Mouse (Mus musculus): ENCODE measurements around the gene Cdc27. TPM values are rescaled to one million over a fixed set of nuclear protein-coding genes. Genes with fewer than 3 reads are reported as not detected.

Gene Cdc27
- polyA plus RNA-seq, 1 experiment from 2014 or later = 44.4 TPM

DNA sequence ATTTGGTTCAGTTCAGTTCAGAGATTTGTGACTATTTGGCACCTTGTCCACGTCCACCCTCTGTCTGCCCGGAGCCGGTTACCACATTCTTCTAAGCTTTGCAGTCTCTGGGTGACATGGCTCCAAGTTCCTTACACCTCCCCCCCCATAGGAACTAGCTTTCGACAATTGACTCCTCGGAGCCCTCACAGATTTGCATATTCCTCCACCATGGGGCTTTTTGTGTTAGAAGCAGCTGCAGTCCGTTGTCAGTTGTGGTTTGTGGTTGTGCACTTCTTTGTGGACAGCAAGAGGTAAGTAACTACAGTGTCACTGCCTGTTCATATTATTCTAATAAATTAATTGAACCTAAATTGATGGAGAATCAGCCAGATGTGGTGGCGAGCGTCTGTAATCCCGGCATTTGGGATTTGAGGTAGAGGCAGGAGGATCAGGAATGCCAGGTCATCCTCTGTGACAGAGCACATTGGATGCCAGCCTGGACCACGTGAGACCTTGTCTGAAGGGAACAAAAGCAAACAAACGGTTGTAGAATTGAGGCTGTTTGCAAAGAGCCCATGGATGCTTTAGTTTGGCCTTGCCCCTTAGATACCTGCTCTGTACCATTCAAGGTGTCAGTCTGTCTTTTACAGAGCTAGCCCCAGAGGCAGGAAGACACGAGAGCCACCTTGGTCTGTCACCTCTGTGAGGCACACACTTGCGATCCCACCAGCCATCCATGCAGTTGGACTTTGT lies 32.4 kb upstream of the Cdc27 start:
- H3K4me1 ChIP-seq (replicated peaks; ENCODE audit: control insufficient read depth, insufficient read depth, low read length) = 0 out of 2 replicates have a peak, but pooled peaks cover 4% of the 10 kb centered on the region
- H3K36me3 ChIP-seq (replicated peaks; ENCODE audit: control insufficient read depth, insufficient read depth) = no peaks in the 10 kb centered on the region
- no peak overlapping the region for H3K9ac ChIP-seq
- H3K27ac ChIP-seq = no peak overlapping the region
- 59% methylated on average over 13 of the region's 13 CpGs for WGBS
- ATAC-seq (ENCODE audit: low FRiP score) = no peak
- DNase-seq (ENCODE audit: low spot score) = no peak
- no peak overlapping the region for H3K4me3 ChIP-seq (replicated peaks; ENCODE audit: low read length)
- H3K9me3 ChIP-seq (ENCODE audit: control insufficient read depth, low read length) = 0 out of 2 replicates have a peak, but pooled peaks cover 3% of the 10 kb centered on the region
- no peak overlapping the region for H3K4me2 ChIP-seq (replicated peaks)
- no peaks in the 10 kb centered on the region for H3K27me3 ChIP-seq (ENCODE audit: control insufficient read depth, insufficient read depth, low read length)

DNA sequence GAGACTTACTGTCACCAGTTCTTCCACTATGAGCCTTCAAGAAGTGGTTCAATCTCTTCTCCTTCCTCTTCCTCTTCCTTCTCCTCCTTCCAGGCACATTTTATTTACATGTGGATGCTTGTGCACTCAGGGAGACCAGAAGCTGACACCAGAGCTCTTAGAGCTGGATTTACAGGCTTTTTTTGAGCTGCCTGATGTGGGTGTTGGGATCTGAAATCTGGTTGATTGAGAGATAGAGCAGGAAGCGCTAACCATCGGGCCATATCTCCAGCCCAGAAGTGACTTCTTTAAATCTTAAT lies 31.8 kb upstream of the Cdc27 start:
- H3K9me3 ChIP-seq (ENCODE audit: control insufficient read depth, low read length) = no peaks in the 10 kb centered on the region
- no peak overlapping the region for H3K27ac ChIP-seq
- no peak overlapping the region for H3K4me2 ChIP-seq (replicated peaks)
- H3K4me3 ChIP-seq (replicated peaks; ENCODE audit: low read length) = no peak overlapping the region
- 0 out of 2 replicates have a peak, but pooled peaks cover 4% of the 10 kb centered on the region for H3K4me1 ChIP-seq (replicated peaks; ENCODE audit: control insufficient read depth, insufficient read depth, low read length)
- ATAC-seq (ENCODE audit: low FRiP score) (no peak), DNase-seq (ENCODE audit: low spot score) (no peak)
- H3K36me3 ChIP-seq (replicated peaks; ENCODE audit: control insufficient read depth, insufficient read depth) = no peaks in the 10 kb centered on the region
- no peaks in the 10 kb centered on the region for H3K27me3 ChIP-seq (ENCODE audit: control insufficient read depth, insufficient read depth, low read length)
- H3K9ac ChIP-seq = no peak overlapping the region
- WGBS = 93% methylated on average over 2 of the region's 2 CpGs

DNA sequence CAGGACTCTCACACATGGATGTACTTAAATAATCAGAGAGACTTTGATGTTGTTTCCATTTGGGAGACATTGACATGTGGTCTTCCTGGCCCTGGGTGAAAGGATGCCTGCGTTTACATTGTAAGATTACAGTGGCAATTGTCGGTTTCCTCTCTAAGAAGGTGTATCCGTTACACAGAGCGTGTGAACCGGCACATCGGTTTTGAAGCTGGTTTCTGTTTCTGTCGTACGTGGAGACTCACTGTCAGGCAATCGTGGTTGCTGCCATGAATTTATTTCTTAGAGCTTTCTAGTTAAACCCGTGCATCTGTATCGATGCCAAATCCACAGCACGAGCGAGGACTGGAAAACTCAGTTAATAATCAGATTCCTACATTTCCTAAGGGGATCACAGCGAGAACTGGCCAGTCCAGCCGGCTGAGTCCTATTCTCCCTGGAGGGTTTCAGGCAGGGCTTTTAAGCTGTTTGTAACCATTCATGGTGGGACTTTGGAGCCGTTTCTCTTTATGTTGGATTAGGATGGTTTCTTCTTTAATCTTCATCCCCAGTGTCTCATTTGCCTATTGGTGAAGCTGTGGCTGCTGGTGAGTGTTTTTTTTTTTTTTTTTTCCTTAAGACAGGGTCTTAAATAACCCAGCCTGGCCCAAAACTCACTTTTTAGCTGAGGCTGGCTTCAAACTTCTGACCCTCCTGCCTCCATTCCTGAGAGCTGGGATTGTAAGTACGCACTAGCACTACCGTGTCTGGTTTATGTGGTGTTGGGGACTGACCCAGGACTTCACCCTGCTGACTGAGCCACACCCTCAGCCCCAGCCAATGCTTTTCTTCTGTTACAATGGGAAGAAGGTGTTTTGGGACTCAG lies 31.3 kb upstream of the Cdc27 start:
- Histone ChIP-seq H3K4me3 (replicated peaks; ENCODE audit: low read length) (no peak overlapping the region), H3K36me3 (replicated peaks; ENCODE audit: control insufficient read depth, insufficient read depth) (no peaks in the 10 kb centered on the region), H3K9ac (no peak overlapping the region), H3K4me2 (replicated peaks) (peak overlapping the region; percentile 13; the same call in 1 of the 2 replicates), H3K9me3 (ENCODE audit: control insufficient read depth, low read length) (no peaks in the 10 kb centered on the region), H3K4me1 (replicated peaks; ENCODE audit: control insufficient read depth, insufficient read depth, low read length) (0 out of 2 replicates have a peak, but pooled peaks cover 4% of the 10 kb centered on the region), H3K27me3 (ENCODE audit: control insufficient read depth, insufficient read depth, low read length) (no peaks in the 10 kb centered on the region), H3K27ac (no peak overlapping the region)
- WGBS = 76% methylated on average over 18 of the region's 18 CpGs
- ATAC-seq (ENCODE audit: low FRiP score) (no peak), DNase-seq (ENCODE audit: low spot score) (no peak)

DNA sequence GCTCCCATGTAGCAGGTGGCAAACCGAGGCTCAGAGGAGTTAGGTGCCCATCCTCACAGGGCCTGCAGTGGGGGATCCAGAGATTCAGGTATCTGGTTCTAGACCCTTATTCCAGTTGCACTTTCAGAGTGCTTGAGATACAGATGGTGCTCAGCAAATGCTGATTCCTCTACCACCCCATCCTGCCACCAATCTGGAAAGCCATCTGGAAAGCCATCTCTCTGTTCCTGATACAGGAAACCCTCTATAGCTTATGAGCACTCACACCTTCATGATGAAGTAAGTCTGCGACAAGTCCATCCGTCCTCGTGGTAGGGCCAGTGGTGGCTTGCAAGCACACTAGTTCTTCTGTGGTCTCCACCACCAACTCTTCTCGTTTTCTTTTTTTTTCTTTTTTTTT lies 30.2 kb upstream of the Cdc27 start:
- WGBS = 93% methylated on average over 5 of the region's 5 CpGs
- no peak overlapping the region for H3K4me2 ChIP-seq (replicated peaks)
- H3K9ac ChIP-seq = no peak overlapping the region
- no peak for DNase-seq (ENCODE audit: low spot score)
- no peaks in the 10 kb centered on the region for H3K36me3 ChIP-seq (replicated peaks; ENCODE audit: control insufficient read depth, insufficient read depth)
- 0 out of 2 replicates have a peak, but pooled peaks cover 4% of the 10 kb centered on the region for H3K4me1 ChIP-seq (replicated peaks; ENCODE audit: control insufficient read depth, insufficient read depth, low read length)
- H3K27ac ChIP-seq = no peak overlapping the region
- H3K4me3 ChIP-seq (replicated peaks; ENCODE audit: low read length) = no peak overlapping the region
- no peak for ATAC-seq (ENCODE audit: low FRiP score)
- no peaks in the 10 kb centered on the region for H3K9me3 ChIP-seq (ENCODE audit: control insufficient read depth, low read length)
- no peaks in the 10 kb centered on the region for H3K27me3 ChIP-seq (ENCODE audit: control insufficient read depth, insufficient read depth, low read length)

DNA sequence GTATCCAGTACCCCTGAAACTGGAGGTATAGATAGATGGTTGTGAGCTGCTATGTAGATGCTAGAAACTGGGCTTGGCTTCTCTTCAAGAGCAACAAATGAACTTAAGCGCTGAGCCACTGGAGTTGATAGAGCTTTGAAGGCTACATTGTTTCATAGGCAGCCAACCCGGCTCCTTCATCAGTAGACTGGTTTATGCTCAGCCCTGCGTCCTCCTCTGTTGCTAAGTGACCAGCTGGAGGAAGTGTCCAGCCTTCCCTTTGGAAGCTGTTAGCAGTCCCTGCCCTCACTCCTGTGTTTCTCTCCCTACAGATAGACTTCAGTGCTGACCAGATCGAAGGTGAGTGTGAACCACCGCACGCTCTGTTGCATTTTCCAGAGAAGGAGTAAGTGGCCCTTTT lies 29.7 kb upstream of the Cdc27 start:
- Histone ChIP-seq H3K9me3 (ENCODE audit: control insufficient read depth, low read length) (no peaks in the 10 kb centered on the region), H3K9ac (no peak overlapping the region), H3K27ac (no peak overlapping the region), H3K4me3 (replicated peaks; ENCODE audit: low read length) (no peak overlapping the region), H3K27me3 (ENCODE audit: control insufficient read depth, insufficient read depth, low read length) (no peaks in the 10 kb centered on the region), H3K4me2 (replicated peaks) (no peak overlapping the region), H3K4me1 (replicated peaks; ENCODE audit: control insufficient read depth, insufficient read depth, low read length) (0 out of 2 replicates have a peak, but pooled peaks cover 4% of the 10 kb centered on the region), H3K36me3 (replicated peaks; ENCODE audit: control insufficient read depth, insufficient read depth) (no peaks in the 10 kb centered on the region)
- DNase-seq (ENCODE audit: low spot score) (no peak), ATAC-seq (ENCODE audit: low FRiP score) (no peak)
- 64% methylated on average over 6 of the region's 6 CpGs for WGBS

DNA sequence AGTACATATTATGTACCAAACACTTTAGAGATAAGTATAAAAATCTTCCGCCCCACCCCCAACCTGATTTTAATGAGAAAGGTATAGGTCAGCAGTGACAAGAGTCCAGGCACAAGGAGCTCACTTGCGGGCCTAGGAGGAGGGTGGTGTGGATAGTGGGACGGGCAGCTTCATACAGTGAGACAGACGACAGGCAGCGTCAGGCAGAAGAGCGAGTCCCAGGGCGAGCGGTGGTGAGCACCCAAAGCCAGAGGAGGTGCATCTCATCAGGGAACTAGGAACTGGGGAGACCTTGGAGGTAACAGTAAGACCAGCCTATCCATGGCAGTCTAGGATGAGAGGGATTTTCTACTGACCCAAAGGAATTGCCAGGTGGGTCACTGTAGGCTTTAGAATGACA lies 29.2 kb upstream of the Cdc27 start:
- H3K27ac ChIP-seq = no peak overlapping the region
- H3K36me3 ChIP-seq (replicated peaks; ENCODE audit: control insufficient read depth, insufficient read depth) = no peaks in the 10 kb centered on the region
- H3K4me1 ChIP-seq (replicated peaks; ENCODE audit: control insufficient read depth, insufficient read depth, low read length) = 0 out of 2 replicates have a peak, but pooled peaks cover 4% of the 10 kb centered on the region
- 91% methylated on average over 8 of the region's 8 CpGs for WGBS
- ATAC-seq (ENCODE audit: low FRiP score) (no peak), DNase-seq (ENCODE audit: low spot score) (no peak)
- H3K4me3 ChIP-seq (replicated peaks; ENCODE audit: low read length) = no peak overlapping the region
- H3K9ac ChIP-seq = no peak overlapping the region
- no peak overlapping the region for H3K4me2 ChIP-seq (replicated peaks)
- no peaks in the 10 kb centered on the region for H3K9me3 ChIP-seq (ENCODE audit: control insufficient read depth, low read length)
- H3K27me3 ChIP-seq (ENCODE audit: control insufficient read depth, insufficient read depth, low read length) = no peaks in the 10 kb centered on the region

DNA sequence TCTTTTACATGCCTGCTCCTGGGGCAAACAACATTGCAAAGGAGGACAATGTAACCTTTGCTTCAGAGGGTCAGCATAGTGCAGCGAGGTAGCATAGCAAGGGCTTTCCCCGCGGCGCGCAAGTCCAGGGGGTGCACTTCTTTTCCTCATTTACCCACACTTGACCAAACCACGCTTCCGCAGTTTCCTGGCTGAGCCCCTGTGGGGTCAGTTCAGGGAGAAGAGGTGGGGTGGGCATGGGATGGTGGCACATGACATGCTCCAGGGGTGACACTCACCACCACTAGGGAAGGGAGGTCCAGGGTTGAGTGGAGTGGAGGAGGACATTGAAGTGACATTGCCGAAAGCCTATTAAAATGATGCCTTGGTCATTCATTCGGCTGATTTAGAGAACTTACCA lies 28.7 kb upstream of the Cdc27 start:
- H3K4me2 ChIP-seq (replicated peaks) = no peak overlapping the region
- no peak overlapping the region for H3K4me3 ChIP-seq (replicated peaks; ENCODE audit: low read length)
- H3K9ac ChIP-seq = no peak overlapping the region
- no peaks in the 10 kb centered on the region for H3K27me3 ChIP-seq (ENCODE audit: control insufficient read depth, insufficient read depth, low read length)
- H3K4me1 ChIP-seq (replicated peaks; ENCODE audit: control insufficient read depth, insufficient read depth, low read length) = 0 out of 2 replicates have a peak, but pooled peaks cover 4% of the 10 kb centered on the region
- no peaks in the 10 kb centered on the region for H3K9me3 ChIP-seq (ENCODE audit: control insufficient read depth, low read length)
- no peak overlapping the region for H3K27ac ChIP-seq
- no peak for ATAC-seq (ENCODE audit: low FRiP score)
- H3K36me3 ChIP-seq (replicated peaks; ENCODE audit: control insufficient read depth, insufficient read depth) = no peaks in the 10 kb centered on the region
- DNase-seq (ENCODE audit: low spot score) = no peak
- 92% methylated on average over 9 of the region's 9 CpGs for WGBS

DNA sequence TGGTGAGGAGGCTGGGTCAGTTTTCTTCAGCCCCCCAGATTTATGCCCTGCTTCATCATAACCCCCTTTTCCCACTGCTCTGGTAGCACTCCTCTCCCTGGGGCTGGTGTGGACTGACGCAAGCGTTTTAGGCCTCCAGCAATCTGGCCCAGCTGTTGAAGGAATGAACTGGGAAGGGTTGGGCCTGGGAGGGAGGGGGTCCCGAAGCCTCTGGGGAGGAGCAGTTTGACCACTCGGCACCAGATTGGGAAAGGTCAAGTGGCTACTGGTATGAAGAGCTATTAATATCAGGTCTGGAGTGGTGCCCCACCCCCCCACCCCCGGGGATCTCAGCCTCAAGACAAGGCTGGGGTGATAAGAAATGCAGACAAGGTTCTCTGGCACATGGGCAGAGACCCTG lies 27.7 kb upstream of the Cdc27 start:
- Histone ChIP-seq H3K4me1 (replicated peaks; ENCODE audit: control insufficient read depth, insufficient read depth, low read length) (0 out of 2 replicates have a peak, but pooled peaks cover 4% of the 10 kb centered on the region), H3K4me2 (replicated peaks) (no peak overlapping the region), H3K27me3 (ENCODE audit: control insufficient read depth, insufficient read depth, low read length) (no peaks in the 10 kb centered on the region), H3K9me3 (ENCODE audit: control insufficient read depth, low read length) (no peaks in the 10 kb centered on the region), H3K4me3 (replicated peaks; ENCODE audit: low read length) (no peak overlapping the region), H3K36me3 (replicated peaks; ENCODE audit: control insufficient read depth, insufficient read depth) (no peaks in the 10 kb centered on the region), H3K27ac (no peak overlapping the region), H3K9ac (no peak overlapping the region)
- ATAC-seq (ENCODE audit: low FRiP score) (no peak), DNase-seq (ENCODE audit: low spot score) (no peak)
- WGBS = 61% methylated on average over 5 of the region's 5 CpGs

DNA sequence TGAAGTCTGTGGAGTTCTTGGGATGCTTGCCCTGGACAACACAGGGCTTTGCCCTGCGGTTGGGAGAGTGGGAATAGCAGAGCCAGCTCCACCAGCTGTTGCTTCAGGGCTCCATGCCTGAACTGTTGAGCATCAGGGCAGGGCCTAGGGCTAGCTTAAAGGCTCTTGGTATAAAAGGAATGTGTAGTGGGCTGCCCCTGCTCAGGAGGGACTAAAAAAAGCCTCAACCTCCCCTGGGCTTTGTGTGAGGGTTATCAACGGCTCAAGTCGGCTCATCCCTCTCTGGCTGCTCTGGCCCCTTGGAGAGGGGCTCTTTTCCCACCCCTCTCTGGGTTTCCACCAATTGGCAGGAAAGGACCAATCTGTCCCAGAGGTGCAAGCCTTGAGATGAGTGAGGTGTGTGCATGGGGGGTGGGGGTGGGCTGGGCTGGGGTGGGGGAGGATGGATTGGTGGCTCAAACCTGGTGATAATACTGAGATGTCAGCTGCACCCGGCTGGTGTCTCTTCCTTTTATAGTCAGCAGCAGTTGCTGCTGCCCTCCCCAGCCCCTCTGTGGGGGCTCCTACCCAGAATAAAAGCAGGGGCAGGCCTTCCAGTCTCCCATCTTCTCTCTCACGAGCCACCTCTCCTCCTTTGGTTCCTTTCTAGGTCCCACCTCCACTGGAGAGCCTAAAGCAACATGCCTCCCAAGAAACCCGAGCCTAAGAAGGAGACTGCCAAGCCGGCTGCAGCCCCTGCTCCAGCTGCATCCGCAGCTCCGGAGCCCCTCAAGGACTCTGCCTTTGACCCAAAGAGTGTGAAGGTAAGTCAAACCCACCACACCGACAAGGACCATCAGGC lies 26.6 kb upstream of the Cdc27 start:
- Histone ChIP-seq H3K27me3 (ENCODE audit: control insufficient read depth, insufficient read depth, low read length) (peaks cover 1% of the 10 kb centered on the region), H3K4me2 (replicated peaks) (no peak overlapping the region), H3K36me3 (replicated peaks; ENCODE audit: control insufficient read depth, insufficient read depth) (no peaks in the 10 kb centered on the region), H3K9ac (no peak overlapping the region), H3K4me3 (replicated peaks; ENCODE audit: low read length) (no peak overlapping the region), H3K4me1 (replicated peaks; ENCODE audit: control insufficient read depth, insufficient read depth, low read length) (0 out of 2 replicates have a peak, but pooled peaks cover 4% of the 10 kb centered on the region), H3K9me3 (ENCODE audit: control insufficient read depth, low read length) (no peaks in the 10 kb centered on the region), H3K27ac (no peak overlapping the region)
- ATAC-seq (ENCODE audit: low FRiP score) = no peak
- DNase-seq (ENCODE audit: low spot score) = no peak
- WGBS = 52% methylated on average over 10 of the region's 10 CpGs
